Mouse (Mus musculus) stomach, embryonic 16.5 days (tissue): Measurements from ENCODE around the gene Ckb. TPM values are rescaled to one million over a fixed set of nuclear protein-coding genes. Genes with fewer than 3 reads are reported as not detected.

ENCODE experiments used
- ATAC-seq: fragments of 200-750 bp; cut with Nextera tagmentation; 2 replicates; pipeline ENCODE4 v1.8.0; 2017; ENCODE audit warnings: moderate number of reproducible peaks, moderate TSS enrichment; ENCODE audit not compliant: insufficient read depth, low FRiP score
- H3K27ac ChIP-seq: fragments of 300-500 bp; sonication (generic); 2 replicates; pipeline ENCODE4 v1.5.1; 2014; ENCODE audit warnings: low read length
- H3K27me3 ChIP-seq: fragments of 300-500 bp; sonication (generic); 2 replicates; pipeline ENCODE4 v1.6.1; 2014; ENCODE audit warnings: low read length, control low read depth, mixed read lengths; ENCODE audit not compliant: control insufficient read depth, insufficient read depth
- H3K36me3 ChIP-seq: fragments of 300-500 bp; sonication (generic); 2 replicates; pipeline ENCODE4 v1.6.1; 2014; ENCODE audit warnings: low read length; ENCODE audit not compliant: control insufficient read depth, insufficient read depth
- H3K4me1 ChIP-seq: fragments of 300-500 bp; sonication (generic); 2 replicates; pipeline ENCODE4 v1.6.1; 2014; ENCODE audit warnings: low read length, control low read depth, mixed read lengths; ENCODE audit not compliant: control insufficient read depth, insufficient read depth
- H3K4me2 ChIP-seq: fragments of 300-500 bp; sonication (generic); 2 replicates; pipeline ENCODE4 v1.6.1; 2014; ENCODE audit warnings: low read depth, low read length, mixed read lengths
- H3K4me3 ChIP-seq: fragments of 300-500 bp; sonication (generic); replicated peaks from 2 replicates; pipeline ENCODE4 v1.5.1; 2014; ENCODE audit warnings: mild to moderate bottlenecking, low read length
- H3K9ac ChIP-seq: fragments of 300-500 bp; sonication (generic); 2 replicates; pipeline ENCODE4 v1.6.1; 2014; ENCODE audit warnings: low read length
- H3K9me3 ChIP-seq: fragments of 300-500 bp; sonication (generic); replicated peaks from 2 replicates; pipeline ENCODE4 v1.6.1; 2016; ENCODE audit warnings: low read length, control low read depth; ENCODE audit not compliant: control insufficient read depth
- WGBS: fragments of 180-500 bp; shearing (Covaris S2); extraction: QIAGEN DNeasy Blood & Tissue Kit; methylation state at CpG from one replicate; pipeline ENCODE4 v1.1.7; 2014; 5-methylcytosine and 5-hydroxymethylcytosine counted together
- polyA plus RNA-seq: library from polyadenylated mRNA; unstranded; fragments of >200 nt; fragmentation: Nextera tagmentation; extraction: Ambion mirVana; gene quantifications from 2 replicates; pipeline ENCODE4 v1.2.1, GENCODE M21; 2015

Ckb gene
- polyA plus RNA-seq, 1 experiment from 2014 or later = 698 TPM

GRCm38 (mm10) chr12:111675797-111676580, 3.9 kb upstream of the Ckb start:
- no peak for ATAC-seq
- no peaks in the 10 kb centered on the region for H3K9me3 ChIP-seq
- no peaks in the 10 kb centered on the region for H3K36me3 ChIP-seq
- H3K9ac ChIP-seq = no peak overlapping the region
- H3K27me3 ChIP-seq = peaks cover 16% of the 10 kb centered on the region; the same call in 1 of the 2 replicates
- 0 out of 2 replicates have a peak overlapping the region, but pooled peaks have one; percentile 10 for H3K27ac ChIP-seq
- H3K4me3 ChIP-seq = no peak overlapping the region
- H3K4me2 ChIP-seq = no peak overlapping the region
- peaks cover 30% of the 10 kb centered on the region for H3K4me1 ChIP-seq
- 67% methylated on average over 6 of the region's 6 CpGs for WGBS

GRCm38 (mm10) chr12:111674850-111675486, 2.8 kb upstream of the Ckb start:
- no peak overlapping the region for H3K27ac ChIP-seq
- H3K4me2 ChIP-seq = no peak overlapping the region
- ATAC-seq = no peak
- peaks cover 19% of the 10 kb centered on the region; the same call in 1 of the 2 replicates for H3K27me3 ChIP-seq
- H3K9ac ChIP-seq = no peak overlapping the region
- no peaks in the 10 kb centered on the region for H3K9me3 ChIP-seq
- peaks cover 35% of the 10 kb centered on the region for H3K4me1 ChIP-seq
- 62% methylated on average over 2 of the region's 2 CpGs for WGBS
- no peaks in the 10 kb centered on the region for H3K36me3 ChIP-seq
- no peak overlapping the region for H3K4me3 ChIP-seq

- H3K4me3 ChIP-seq = peak overlapping the region; percentile 64
- no peak for ATAC-seq
- 14% methylated on average over 12 of the region's 12 CpGs for WGBS
- no peaks in the 10 kb centered on the region for H3K36me3 ChIP-seq
- peak overlapping the region; percentile 81 for H3K9ac ChIP-seq
- H3K27ac ChIP-seq = no peak overlapping the region
- H3K9me3 ChIP-seq = no peaks in the 10 kb centered on the region
- peak overlapping the region; percentile 94 for H3K4me2 ChIP-seq
- peaks cover 19% of the 10 kb centered on the region; the same call in 1 of the 2 replicates for H3K27me3 ChIP-seq
- H3K4me1 ChIP-seq = peaks cover 38% of the 10 kb centered on the region
These were observed 443 bp upstream of the Ckb start for GRCm38 (mm10) chr12:111672581-111672980.

- Histone ChIP-seq H3K27ac (peak overlapping the region; percentile 62; the same call in 1 of the 2 replicates), H3K4me1 (peaks cover 33% of the 10 kb centered on the region)
- WGBS = under 1% methylated on average over 34 of the region's 34 CpGs
These were observed 671 bp downstream of the Ckb start for GRCm38 (mm10) chr12:111671431-111671902.

GRCm38 (mm10) chr12:111670976-111671375, 1.2 kb downstream of the Ckb start:
- H3K27me3 ChIP-seq = peaks cover 19% of the 10 kb centered on the region; the same call in 1 of the 2 replicates
- no peaks in the 10 kb centered on the region for H3K9me3 ChIP-seq
- H3K4me3 ChIP-seq = peak overlapping the region; percentile 64
- H3K27ac ChIP-seq = peak overlapping the region; percentile 62; the same call in 1 of the 2 replicates
- H3K4me2 ChIP-seq = peak overlapping the region; percentile 94
- H3K4me1 ChIP-seq = peaks cover 33% of the 10 kb centered on the region
- H3K36me3 ChIP-seq = no peaks in the 10 kb centered on the region
- peak overlapping the region; percentile 81 for H3K9ac ChIP-seq
- no peak for ATAC-seq
- WGBS = 3% methylated on average over 35 of the region's 35 CpGs

More at GRCm38 (mm10) chr12:111671431-111671902, 671 bp downstream of the Ckb start:
- H3K9ac ChIP-seq = peak overlapping the region; percentile 81
- no peaks in the 10 kb centered on the region for H3K36me3 ChIP-seq
- peak overlapping the region; percentile 64 for H3K4me3 ChIP-seq
- peak; percentile 2; the same call in 1 of the 2 replicates for ATAC-seq
- no peaks in the 10 kb centered on the region for H3K9me3 ChIP-seq
- H3K4me2 ChIP-seq = peak overlapping the region; percentile 94
- H3K27me3 ChIP-seq = peaks cover 19% of the 10 kb centered on the region; the same call in 1 of the 2 replicates

GRCm38 (mm10) chr12:111670371-111670971, 1.7 kb downstream of the Ckb start:
- H3K4me2 ChIP-seq = peak overlapping the region; percentile 94
- no peaks in the 10 kb centered on the region for H3K36me3 ChIP-seq
- peaks cover 19% of the 10 kb centered on the region; the same call in 1 of the 2 replicates for H3K27me3 ChIP-seq
- peak overlapping the region; percentile 62; the same call in 1 of the 2 replicates for H3K27ac ChIP-seq
- H3K4me3 ChIP-seq = peak overlapping the region; percentile 64
- peak overlapping the region; percentile 81 for H3K9ac ChIP-seq
- WGBS = 19% methylated on average over 28 of the region's 29 CpGs
- peaks cover 33% of the 10 kb centered on the region for H3K4me1 ChIP-seq
- no peak for ATAC-seq
- no peaks in the 10 kb centered on the region for H3K9me3 ChIP-seq

- ATAC-seq = no peak
- Histone ChIP-seq H3K27me3 (peaks cover 19% of the 10 kb centered on the region; the same call in 1 of the 2 replicates), H3K4me3 (peak overlapping the region; percentile 64), H3K9ac (peak overlapping the region; percentile 81; the same call in 1 of the 2 replicates), H3K4me2 (peak overlapping the region; percentile 94), H3K4me1 (peaks cover 34% of the 10 kb centered on the region), H3K27ac (peak overlapping the region; percentile 27), H3K36me3 (no peaks in the 10 kb centered on the region), H3K9me3 (no peaks in the 10 kb centered on the region)
- 59% methylated on average over 8 of the region's 8 CpGs for WGBS
These were observed 2.2 kb downstream of the Ckb start for GRCm38 (mm10) chr12:111669961-111670360.

GRCm38 (mm10) chr12:111669000-111669788, 2.9 kb downstream of the Ckb start:
- Histone ChIP-seq H3K27ac (peak overlapping the region; percentile 91), H3K9ac (peak overlapping the region; percentile 81), H3K4me3 (peak overlapping the region; percentile 64), H3K4me1 (peaks cover 41% of the 10 kb centered on the region), H3K36me3 (no peaks in the 10 kb centered on the region), H3K9me3 (no peaks in the 10 kb centered on the region), H3K27me3 (peaks cover 19% of the 10 kb centered on the region; the same call in 1 of the 2 replicates), H3K4me2 (peak overlapping the region; percentile 94)
- 55% methylated on average over 23 of the region's 23 CpGs for WGBS
- ATAC-seq = peak; percentile 11; the same call in 1 of the 2 replicates
